Mouse (Mus musculus) lung, adult 2 months (tissue): ENCODE measurements around the gene Wdr95.
"Not testable (repeated sequence)": the region's sequence is repeated elsewhere in the genome, so short reads cannot be mapped to it uniquely, and the experiment has no call there.

ENCODE experiments used
- CTCF ChIP-seq: fragments of 200-500 bp; IDR thresholded peaks from 2 replicates; pipeline ENCODE4 v1.5.1; 2011; ENCODE audit warnings: mild to moderate bottlenecking, low read length, control low read depth; ENCODE audit not compliant: insufficient read depth
- POLR2A ChIP-seq: fragments of 200-500 bp; IDR thresholded peaks from 2 replicates; pipeline ENCODE4 v1.6.1; 2011; ENCODE audit warnings: low read depth, mild to moderate bottlenecking, control low read depth, low read length, borderline replicate concordance; ENCODE audit errors: extremely low read depth

GRCm38 (mm10) chr5:149527292-149527691 lies 1.2 kb upstream of the Wdr95 start:
- not testable (repeated sequence) for TF ChIP-seq CTCF, POLR2A
